Mouse (Mus musculus): ENCODE data around the gene Rad51b. TPM values are rescaled to one million over a fixed set of nuclear protein-coding genes. Genes with fewer than 3 reads are reported as not detected.

Gene Rad51b
- total and polyA plus RNA-seq, 2 experiments from 2014 or later: 1.4 to 1.8 TPM

GRCm38 (mm10) chr12:79807410-79807847 lies 510.3 kb downstream of the Rad51b start:
- H3K4me3 ChIP-seq (ENCODE audit: low read depth, low read length): no peak overlapping the region
- WGBS: 46% methylated on average over 10 of the region's 10 CpGs
- H3K27me3 ChIP-seq (ENCODE audit: control insufficient read depth, insufficient read depth, low read length): no peaks in the 10 kb centered on the region
- no peak overlapping the region for H3K27ac ChIP-seq (ENCODE audit: low read depth)
- TF ChIP-seq CTCF (IDR thresholded peaks at IDR 0.05; ENCODE audit: low read depth): no peak
- TF ChIP-seq EP300 (IDR thresholded peaks at IDR 0.05; ENCODE audit: low read depth): no peak
- DNase-seq (ENCODE audit: low spot score) (no peak), ATAC-seq (ENCODE audit: insufficient read depth, low read depth) (peak; percentile 41; the same call in 1 of the 2 replicates)
- 0 out of 2 replicates have a peak, but pooled peaks cover 4% of the 10 kb centered on the region for H3K4me1 ChIP-seq (ENCODE audit: control insufficient read depth, insufficient read depth)
- H3K9me3 ChIP-seq (replicated peaks; ENCODE audit: control insufficient read depth, low read length): no peaks in the 10 kb centered on the region
- no peaks in the 10 kb centered on the region for H3K36me3 ChIP-seq (replicated peaks; ENCODE audit: control insufficient read depth, insufficient read depth, low read length)
- H3K9ac ChIP-seq (replicated peaks; ENCODE audit: low read depth, low read length): no peak overlapping the region
- H3K4me2 ChIP-seq (ENCODE audit: low read depth, low read length): 0 out of 2 replicates have a peak overlapping the region, but pooled peaks have one; percentile 21

- H3K9ac ChIP-seq (replicated peaks; ENCODE audit: low read depth, low read length): no peak overlapping the region
- no peak overlapping the region for H3K27ac ChIP-seq (ENCODE audit: low read depth)
- 0 out of 2 replicates have a peak, but pooled peaks cover 4% of the 10 kb centered on the region for H3K4me1 ChIP-seq (ENCODE audit: control insufficient read depth, insufficient read depth)
- H3K9me3 ChIP-seq (replicated peaks; ENCODE audit: control insufficient read depth, low read length): no peaks in the 10 kb centered on the region
- no peak for ATAC-seq (ENCODE audit: insufficient read depth, low read depth)
- no peaks in the 10 kb centered on the region for H3K27me3 ChIP-seq (ENCODE audit: control insufficient read depth, insufficient read depth, low read length)
- 94% methylated on average over 8 of the region's 8 CpGs for WGBS
- no peaks in the 10 kb centered on the region for H3K36me3 ChIP-seq (replicated peaks; ENCODE audit: control insufficient read depth, insufficient read depth, low read length)
- DNase-seq (ENCODE audit: low spot score): no peak
- TF ChIP-seq EP300 (IDR thresholded peaks at IDR 0.05; ENCODE audit: low read depth) (no peak), CTCF (IDR thresholded peaks at IDR 0.05; ENCODE audit: low read depth) (no peak)
- H3K4me2 ChIP-seq (ENCODE audit: low read depth, low read length): no peak overlapping the region
- no peak overlapping the region for H3K4me3 ChIP-seq (ENCODE audit: low read depth, low read length)
These were observed 510.9 kb downstream of the Rad51b start for GRCm38 (mm10) chr12:79807938-79808401.

GRCm38 (mm10) chr12:79808426-79809398 lies 511.6 kb downstream of the Rad51b start:
- H3K27me3 ChIP-seq (ENCODE audit: control insufficient read depth, insufficient read depth, low read length): no peaks in the 10 kb centered on the region
- H3K27ac ChIP-seq (ENCODE audit: low read depth): no peak overlapping the region
- 0 out of 2 replicates have a peak, but pooled peaks cover 4% of the 10 kb centered on the region for H3K4me1 ChIP-seq (ENCODE audit: control insufficient read depth, insufficient read depth)
- H3K9ac ChIP-seq (replicated peaks; ENCODE audit: low read depth, low read length): no peak overlapping the region
- ATAC-seq (ENCODE audit: insufficient read depth, low read depth) (no peak), DNase-seq (ENCODE audit: low spot score) (no peak)
- TF ChIP-seq CTCF (IDR thresholded peaks at IDR 0.05; ENCODE audit: low read depth): no peak
- no peak for TF ChIP-seq EP300 (IDR thresholded peaks at IDR 0.05; ENCODE audit: low read depth)
- H3K9me3 ChIP-seq (replicated peaks; ENCODE audit: control insufficient read depth, low read length): no peaks in the 10 kb centered on the region
- no peaks in the 10 kb centered on the region for H3K36me3 ChIP-seq (replicated peaks; ENCODE audit: control insufficient read depth, insufficient read depth, low read length)
- no peak overlapping the region for H3K4me2 ChIP-seq (ENCODE audit: low read depth, low read length)
- 84% methylated on average over 18 of the region's 18 CpGs for WGBS
- no peak overlapping the region for H3K4me3 ChIP-seq (ENCODE audit: low read depth, low read length)

GRCm38 (mm10) chr12:79809518-79809917 lies 512.4 kb downstream of the Rad51b start:
- H3K4me3 ChIP-seq (ENCODE audit: low read depth, low read length): no peak overlapping the region
- H3K9ac ChIP-seq (replicated peaks; ENCODE audit: low read depth, low read length): no peak overlapping the region
- ATAC-seq (ENCODE audit: insufficient read depth, low read depth) (no peak), DNase-seq (ENCODE audit: low spot score) (no peak)
- no peaks in the 10 kb centered on the region for H3K36me3 ChIP-seq (replicated peaks; ENCODE audit: control insufficient read depth, insufficient read depth, low read length)
- H3K9me3 ChIP-seq (replicated peaks; ENCODE audit: control insufficient read depth, low read length): no peaks in the 10 kb centered on the region
- H3K27me3 ChIP-seq (ENCODE audit: control insufficient read depth, insufficient read depth, low read length): no peaks in the 10 kb centered on the region
- H3K4me2 ChIP-seq (ENCODE audit: low read depth, low read length): no peak overlapping the region
- TF ChIP-seq EP300 (IDR thresholded peaks at IDR 0.05; ENCODE audit: low read depth): no peak
- no peak for TF ChIP-seq CTCF (IDR thresholded peaks at IDR 0.05; ENCODE audit: low read depth)
- WGBS: 86% methylated on average over 5 of the region's 5 CpGs
- H3K27ac ChIP-seq (ENCODE audit: low read depth): no peak overlapping the region
- H3K4me1 ChIP-seq (ENCODE audit: control insufficient read depth, insufficient read depth): 0 out of 2 replicates have a peak, but pooled peaks cover 4% of the 10 kb centered on the region

- no peak for TF ChIP-seq EP300 (IDR thresholded peaks at IDR 0.05; ENCODE audit: low read depth)
- no peak for TF ChIP-seq CTCF (IDR thresholded peaks at IDR 0.05; ENCODE audit: low read depth)
- no peaks in the 10 kb centered on the region for H3K27me3 ChIP-seq (ENCODE audit: control insufficient read depth, insufficient read depth, low read length)
- ATAC-seq (ENCODE audit: insufficient read depth, low read depth) (no peak), DNase-seq (ENCODE audit: low spot score) (no peak)
- H3K27ac ChIP-seq (ENCODE audit: low read depth): no peak overlapping the region
- 88% methylated on average over 8 of the region's 8 CpGs for WGBS
- H3K9me3 ChIP-seq (replicated peaks; ENCODE audit: control insufficient read depth, low read length): no peaks in the 10 kb centered on the region
- H3K4me3 ChIP-seq (ENCODE audit: low read depth, low read length): no peak overlapping the region
- H3K36me3 ChIP-seq (replicated peaks; ENCODE audit: control insufficient read depth, insufficient read depth, low read length): no peaks in the 10 kb centered on the region
- H3K4me2 ChIP-seq (ENCODE audit: low read depth, low read length): no peak overlapping the region
- H3K4me1 ChIP-seq (ENCODE audit: control insufficient read depth, insufficient read depth): 0 out of 2 replicates have a peak, but pooled peaks cover 4% of the 10 kb centered on the region
- no peak overlapping the region for H3K9ac ChIP-seq (replicated peaks; ENCODE audit: low read depth, low read length)
These were observed 515.3 kb downstream of the Rad51b start for GRCm38 (mm10) chr12:79812422-79812821.
